Mouse (Mus musculus): ENCODE data around the gene Stab1. TPM values are rescaled to one million over a fixed set of nuclear protein-coding genes. Genes with fewer than 3 reads are reported as not detected.

Gene Stab1
- total RNA-seq, 2 experiments from 2014 or later = 0.87 to 6.7 TPM

Other genes starting within 250 kb of the Stab1 start
- gene Itih3, start 244.9 kb downstream of the Stab1 start, total RNA-seq (2015) = not detected in 2 replicates
- gene Itih3, start 244.9 kb downstream of the Stab1 start, total RNA-seq (2017) = not detected in 2 replicates
- gene Itih1, start 225.4 kb downstream of the Stab1 start, total RNA-seq (2015) = not detected in 2 replicates
- not detected in 2 replicates for gene Itih1, start 225.4 kb downstream of the Stab1 start, total RNA-seq (2017)
- 8.5 and 8.8 TPM in 2 replicates for gene Nek4, start 217.3 kb downstream of the Stab1 start, total RNA-seq (2015)
- gene Nek4, start 217.3 kb downstream of the Stab1 start, total RNA-seq (2017) = 12.2 and 13.8 TPM in 2 replicates
- gene Glt8d1, start 167.2 kb downstream of the Stab1 start, total RNA-seq (2015) = 54.2 and 64.4 TPM in 2 replicates
- 29.2 and 37.7 TPM in 2 replicates for gene Glt8d1, start 167.2 kb downstream of the Stab1 start, total RNA-seq (2017)
- 257 and 280 TPM in 2 replicates for gene Spcs1, start 167.0 kb downstream of the Stab1 start, total RNA-seq (2015)
- gene Spcs1, start 167.0 kb downstream of the Stab1 start, total RNA-seq (2017) = 105 TPM in 2 replicates
- gene Pbrm1, start 149.5 kb downstream of the Stab1 start, total RNA-seq (2015) = 75.4 and 82.4 TPM in 2 replicates
- gene Pbrm1, start 149.5 kb downstream of the Stab1 start, total RNA-seq (2017) = 52.3 and 80.5 TPM in 2 replicates
- gene Gnl3, start 149.5 kb downstream of the Stab1 start, total RNA-seq (2015) = 365 and 481 TPM in 2 replicates
- 301 and 405 TPM in 2 replicates for gene Gnl3, start 149.5 kb downstream of the Stab1 start, total RNA-seq (2017)
- gene Smim4, start 39.7 kb downstream of the Stab1 start, total RNA-seq (2015) = 93.8 and 125 TPM in 2 replicates
- gene Smim4, start 39.7 kb downstream of the Stab1 start, total RNA-seq (2017) = 45.3 and 89.8 TPM in 2 replicates
- 90.7 and 110 TPM in 2 replicates for gene Nt5dc2, start 37.6 kb downstream of the Stab1 start, total RNA-seq (2015)
- 136 and 153 TPM in 2 replicates for gene Nt5dc2, start 37.6 kb downstream of the Stab1 start, total RNA-seq (2017)
- 0.94 TPM in 1 of 2 replicates, not detected in the other for gene Tnnc1, start 39.7 kb upstream of the Stab1 start, total RNA-seq (2015)
- gene Tnnc1, start 39.7 kb upstream of the Stab1 start, total RNA-seq (2017) = 0.54 and 0.87 TPM in 2 replicates
- gene Nisch, start 48.3 kb upstream of the Stab1 start, total RNA-seq (2015) = 94.2 and 113 TPM in 2 replicates
- gene Nisch, start 48.3 kb upstream of the Stab1 start, total RNA-seq (2017) = 69.7 and 88.2 TPM in 2 replicates
- 0.02 TPM in 1 of 2 replicates, not detected in the other for gene Sema3g, start 49.2 kb upstream of the Stab1 start, total RNA-seq (2015)
- 0.04 TPM in 1 of 2 replicates, not detected in the other for gene Sema3g, start 49.2 kb upstream of the Stab1 start, total RNA-seq (2017)
- gene Phf7, start 82.7 kb upstream of the Stab1 start, total RNA-seq (2015) = 14.9 and 16.4 TPM in 2 replicates
- 9.0 and 11.4 TPM in 2 replicates for gene Phf7, start 82.7 kb upstream of the Stab1 start, total RNA-seq (2017)
- gene Bap1, start 82.8 kb upstream of the Stab1 start, total RNA-seq (2015) = 24.9 and 27.2 TPM in 2 replicates
- 36.3 and 46.4 TPM in 2 replicates for gene Bap1, start 82.8 kb upstream of the Stab1 start, total RNA-seq (2017)
- 0.12 and 0.27 TPM in 2 replicates for gene Dnah1, start 155.3 kb upstream of the Stab1 start, total RNA-seq (2015)
- gene Dnah1, start 155.3 kb upstream of the Stab1 start, total RNA-seq (2017) = 0.04 and 0.07 TPM in 2 replicates
- 56.8 and 59.6 TPM in 2 replicates for gene Capn7, start 168.0 kb upstream of the Stab1 start, total RNA-seq (2015)
- 52.7 and 62.3 TPM in 2 replicates for gene Capn7, start 168.0 kb upstream of the Stab1 start, total RNA-seq (2017)